Mouse (Mus musculus) left cerebral cortex, adult 8-10 months (tissue): Measurements from ENCODE around the gene Shroom4. TPM values are rescaled to one million over a fixed set of nuclear protein-coding genes. Genes with fewer than 3 reads are reported as not detected.
"Not testable (repeated sequence)": the region's sequence is repeated elsewhere in the genome, so short reads cannot be mapped to it uniquely, and the experiment has no call there.

Source experiments
- DNase-seq, 2 experiments: peaks; one replicate each; pipeline ENCODE4 v3.0.0; 2022; ENCODE audit warnings: low spot score in 2 of 2
- total RNA-seq, 4 experiments: library from RNA; stranded (reverse); gene quantifications; 2 replicates each; pipeline ENCODE4 v1.2.4; 2022

Shroom4 gene
- 1 to 10 TPM; 3.2 to 5.6 (median 5.0) TPM for total RNA-seq

DNA sequence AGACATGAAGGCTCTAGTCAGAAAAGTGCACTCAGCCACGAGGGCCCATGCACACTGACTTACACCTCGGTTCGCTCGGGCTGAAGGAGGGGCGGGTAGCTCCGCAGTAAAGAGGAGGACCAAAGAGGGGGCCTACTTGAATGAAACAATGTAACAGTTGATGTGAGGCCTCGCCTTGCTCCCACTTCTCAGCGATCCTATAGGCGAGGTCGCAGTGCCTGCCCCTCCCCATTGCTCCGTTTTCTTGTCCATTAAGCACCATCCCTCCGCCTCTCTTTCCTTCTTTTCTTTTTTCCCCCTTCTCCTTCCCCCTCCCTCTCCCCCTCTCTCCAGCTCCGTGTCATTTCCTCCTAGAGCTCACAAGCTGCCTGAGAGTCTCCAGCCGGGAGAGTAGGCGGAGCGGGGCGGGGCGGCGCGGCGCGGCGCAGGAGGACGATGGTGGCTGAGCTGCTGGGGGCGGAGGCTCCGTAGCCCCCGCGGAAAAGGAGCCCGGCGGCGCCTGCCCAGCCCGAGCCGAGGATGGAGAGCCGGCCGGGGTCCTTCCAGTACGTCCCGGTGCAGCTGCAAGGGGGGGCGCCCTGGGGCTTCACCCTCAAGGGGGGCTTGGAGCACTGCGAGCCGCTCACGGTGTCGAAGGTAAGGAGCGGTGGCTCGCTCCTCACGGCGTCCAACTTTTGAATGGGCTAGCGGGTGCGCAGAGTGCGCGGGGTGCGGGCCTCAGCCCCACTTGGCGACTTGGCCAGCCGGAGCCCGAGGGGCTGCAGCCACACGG, at the start of gene Shroom4:
TSS of gene Shroom4 (plus strand) at position 229 of the 772 bp plus-strand sequence.
- DNase-seq = peak; percentile 20 to 21

DNA sequence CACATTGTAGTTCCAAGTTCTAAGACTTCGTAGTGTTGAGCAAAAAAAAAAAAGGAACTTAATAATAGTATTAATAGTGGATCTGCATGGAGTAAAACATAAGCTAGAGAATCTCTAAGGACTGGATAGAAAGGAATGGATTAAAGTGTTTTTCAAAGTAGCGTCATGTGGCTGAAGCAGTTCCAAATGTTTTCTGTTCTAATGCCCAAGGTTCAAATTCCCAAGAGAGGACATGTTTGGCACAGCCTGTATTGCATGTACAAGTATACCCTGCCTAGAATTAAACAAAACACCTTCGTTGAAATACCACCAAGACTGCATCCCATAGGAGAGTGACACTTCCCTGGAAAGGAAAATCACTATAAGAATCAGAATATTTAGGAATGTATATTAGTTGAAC, 42.8 kb upstream of the Shroom4 start:
- no peak for DNase-seq

DNA sequence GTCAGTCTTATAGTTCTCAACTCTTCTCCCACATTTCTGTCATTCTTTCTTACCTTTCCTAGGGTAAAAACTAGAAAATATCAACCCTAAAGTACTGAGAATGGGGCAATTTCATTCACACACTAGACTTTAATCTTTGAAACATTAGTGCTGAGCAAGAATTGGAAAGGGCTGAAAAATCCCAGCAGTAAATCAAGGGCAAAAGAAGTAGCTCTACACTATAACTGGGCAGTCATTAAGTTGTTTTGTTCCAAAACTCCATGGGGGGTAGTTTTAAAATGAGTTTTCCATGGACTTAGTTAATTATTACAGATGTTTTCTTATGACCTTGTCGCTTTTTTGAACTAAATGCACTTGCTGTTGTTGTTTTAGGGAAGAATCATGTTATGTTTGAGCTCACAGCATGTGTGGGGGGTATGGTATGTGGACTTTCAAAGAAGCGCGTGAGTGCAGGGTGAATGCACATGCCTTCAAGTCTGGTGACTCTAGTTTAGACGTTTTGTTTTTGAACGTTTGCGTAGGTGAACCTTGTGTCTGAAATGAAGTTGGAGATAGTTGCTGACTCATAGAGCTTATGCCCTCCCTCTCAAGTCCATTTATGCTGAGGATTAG, 42.0 kb upstream of the Shroom4 start:
- DNase-seq = no peak

DNA sequence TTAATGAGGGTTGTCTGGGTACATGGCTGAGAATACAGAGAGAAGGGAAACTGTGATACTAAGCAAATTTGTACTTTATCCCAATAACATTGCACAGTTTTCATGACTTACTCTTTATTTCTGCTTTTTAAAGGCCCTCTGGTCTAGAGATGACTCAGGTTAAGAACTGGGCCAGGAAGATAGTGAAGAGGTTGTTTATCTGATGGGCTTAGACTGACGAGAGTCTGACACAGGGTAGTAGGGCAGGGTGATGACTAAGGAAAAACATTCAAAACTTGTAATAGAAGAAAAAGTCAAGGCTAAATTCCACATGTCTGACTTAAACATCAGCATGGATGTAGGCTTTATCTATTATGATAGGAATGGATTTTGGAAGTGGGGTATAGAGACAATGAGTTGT, 30.8 kb upstream of the Shroom4 start:
- DNase-seq = no peak

DNA sequence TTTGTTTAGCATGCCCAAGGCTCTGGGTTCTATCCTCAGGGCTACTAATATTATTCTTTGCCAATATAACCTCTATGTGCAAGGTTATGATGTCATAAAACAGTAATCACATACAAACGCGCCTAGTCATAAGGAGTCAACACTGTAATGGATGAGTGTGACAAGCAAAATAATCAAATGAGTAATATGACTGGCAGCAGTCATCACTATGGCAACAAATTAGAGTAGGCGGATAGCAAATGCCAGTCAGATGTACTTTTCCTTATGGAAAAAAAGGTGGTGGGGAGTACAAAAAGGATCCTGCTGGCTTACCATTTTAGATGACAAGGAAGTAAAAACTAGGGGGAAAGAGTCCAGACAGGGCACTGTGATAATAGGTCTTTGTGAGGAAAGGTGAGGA, 28.9 kb upstream of the Shroom4 start:
- DNase-seq = no peak

DNA sequence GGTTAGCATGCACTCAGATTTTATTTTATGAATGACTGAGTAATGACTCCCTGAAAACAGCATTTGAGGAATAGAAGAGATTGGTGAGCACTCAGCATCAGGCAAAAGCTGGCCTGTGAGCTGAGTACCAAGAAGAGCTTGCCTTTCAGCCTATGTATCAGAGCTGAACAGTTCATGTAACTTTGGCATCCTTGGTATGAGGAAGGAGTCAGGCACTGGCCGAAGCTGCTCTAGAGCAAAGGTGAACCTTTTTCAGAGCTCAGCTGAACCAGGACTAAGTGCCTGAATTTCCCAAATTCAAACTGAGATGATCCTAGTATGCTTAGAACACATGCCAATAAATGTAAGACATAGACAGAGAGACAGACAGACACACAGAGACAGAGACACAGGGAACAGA, 5.8 kb upstream of the Shroom4 start:
- DNase-seq = no peak

DNA sequence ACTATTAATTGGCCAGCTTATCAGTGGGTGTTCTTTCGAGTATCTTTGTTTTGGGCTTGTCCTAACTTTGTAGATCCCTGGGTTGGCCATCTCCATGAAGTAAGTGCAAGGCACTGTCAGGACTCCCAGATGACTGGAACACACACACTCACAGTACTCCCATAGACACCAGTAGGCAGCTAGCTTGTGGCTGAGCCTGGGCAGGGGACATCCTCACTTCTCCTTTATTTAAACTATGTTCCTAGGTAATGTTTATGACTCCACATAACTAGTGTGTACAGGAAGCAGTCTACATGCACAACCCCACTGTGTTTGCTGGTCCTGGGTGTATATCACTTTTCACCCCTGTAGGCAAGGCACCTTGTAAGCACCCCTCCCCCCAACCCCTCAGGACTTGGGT, 461 bp upstream of the Shroom4 start:
- no peak for DNase-seq

DNA sequence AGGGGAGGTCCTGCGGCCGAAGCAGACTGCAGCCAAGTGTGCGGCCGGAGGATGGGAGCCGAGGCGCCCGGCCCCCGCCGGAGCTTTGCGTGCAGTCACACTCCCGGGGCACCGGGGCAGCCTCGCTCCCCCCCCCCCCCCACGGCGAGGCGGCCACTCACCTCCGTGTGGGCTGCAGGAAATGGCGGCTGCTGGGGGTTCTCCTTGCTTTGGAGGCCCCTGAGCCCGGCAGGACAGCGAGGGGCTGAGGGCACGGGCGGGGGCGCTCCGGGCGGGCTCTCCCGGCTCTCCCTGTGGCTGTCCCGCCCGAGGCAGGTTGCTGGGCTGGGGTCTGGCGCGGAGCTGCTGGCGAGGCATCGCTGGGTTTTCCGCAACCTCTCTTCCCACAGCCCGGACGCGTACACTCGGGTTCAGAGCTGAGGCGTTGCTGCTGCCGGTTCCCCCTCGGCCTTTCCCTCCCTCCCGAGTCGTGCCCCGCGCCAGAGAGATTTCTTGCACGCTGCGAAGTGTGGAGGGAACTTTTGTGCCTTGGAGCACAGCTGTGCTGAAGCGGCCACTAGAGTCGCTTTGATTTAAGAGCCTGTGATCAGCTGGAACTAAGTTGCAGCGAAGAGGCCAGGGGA, 855 bp downstream of the Shroom4 start:
- no peak for DNase-seq

DNA sequence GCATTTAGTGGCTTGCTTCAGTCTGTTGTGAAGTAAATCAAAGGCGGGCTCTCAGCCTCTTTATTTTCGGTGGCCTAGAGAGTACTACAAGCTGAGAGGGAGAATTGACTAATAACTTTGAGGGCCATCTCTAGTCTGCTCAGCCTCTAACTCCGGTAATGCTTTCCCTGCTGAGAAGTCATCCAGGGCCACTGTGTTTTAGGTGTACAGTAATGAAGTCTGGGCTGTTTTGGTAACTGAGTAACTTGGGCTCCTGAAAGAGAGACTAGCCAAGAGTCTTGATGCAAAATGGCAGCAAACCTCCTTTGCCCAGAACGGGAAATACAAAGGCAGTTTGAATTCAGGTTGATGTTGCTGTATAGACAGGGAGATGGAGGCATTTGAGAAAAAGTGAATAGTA, 3.3 kb downstream of the Shroom4 start:
- DNase-seq = no peak

DNA sequence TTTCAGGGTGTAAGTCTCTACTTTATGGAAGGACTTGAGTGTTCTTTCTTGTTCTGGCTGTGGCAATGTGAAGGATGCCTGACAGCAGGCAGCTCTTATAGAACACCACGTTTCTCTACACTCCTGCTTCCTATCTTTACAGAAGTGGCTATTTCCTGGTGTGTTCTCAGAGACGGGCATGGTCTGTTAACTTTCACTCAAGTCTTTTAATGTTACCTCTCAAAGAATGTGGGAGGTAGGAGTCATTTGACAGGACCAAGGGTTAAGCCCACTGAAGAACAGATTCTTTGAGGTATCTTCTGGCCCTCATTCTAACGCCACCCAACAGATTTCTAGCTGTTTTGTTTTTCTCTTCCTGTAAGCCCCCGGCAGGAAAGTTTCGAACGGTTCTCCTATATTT, 9.5 kb downstream of the Shroom4 start:
- no peak for DNase-seq

DNA sequence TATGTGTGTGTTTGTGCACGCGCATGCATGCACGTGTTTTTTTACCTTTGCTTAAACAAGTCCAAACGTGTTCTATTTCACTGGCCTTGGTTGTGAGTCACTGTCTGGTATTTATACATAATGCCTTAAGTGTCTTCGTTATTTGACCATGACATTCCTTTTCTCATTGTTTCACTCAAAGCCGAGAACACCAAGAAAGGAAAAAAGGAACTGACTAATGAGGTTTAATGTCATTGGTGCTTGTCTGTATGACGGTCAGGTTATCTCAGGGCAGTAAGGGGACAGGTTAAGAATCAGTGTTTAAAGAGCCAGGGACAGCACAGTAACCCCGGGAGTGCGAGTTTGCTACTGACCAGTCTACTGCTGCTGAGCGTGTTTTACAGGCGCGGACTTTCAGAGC, 15.8 kb downstream of the Shroom4 start:
- no peak for DNase-seq

DNA sequence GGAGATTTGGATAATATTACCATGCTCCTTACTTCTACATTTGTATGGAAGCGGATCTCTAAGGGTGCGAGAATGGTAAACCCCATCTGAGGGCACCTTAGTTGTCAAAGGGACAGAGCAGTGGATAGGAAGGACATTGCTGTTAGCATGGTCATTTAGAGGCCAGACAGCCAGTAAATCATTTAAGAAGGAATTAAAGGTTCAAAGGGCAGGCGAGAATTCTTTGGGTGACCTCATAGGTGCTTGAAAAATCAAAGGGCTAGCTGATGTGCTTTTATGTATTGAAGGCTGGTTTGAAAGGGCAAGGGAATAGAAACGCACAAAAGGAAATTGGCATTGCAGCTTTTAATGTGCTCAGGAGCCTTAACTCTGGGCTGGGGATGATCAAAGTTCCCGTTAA, 16.3 kb downstream of the Shroom4 start:
- DNase-seq = no peak

DNA sequence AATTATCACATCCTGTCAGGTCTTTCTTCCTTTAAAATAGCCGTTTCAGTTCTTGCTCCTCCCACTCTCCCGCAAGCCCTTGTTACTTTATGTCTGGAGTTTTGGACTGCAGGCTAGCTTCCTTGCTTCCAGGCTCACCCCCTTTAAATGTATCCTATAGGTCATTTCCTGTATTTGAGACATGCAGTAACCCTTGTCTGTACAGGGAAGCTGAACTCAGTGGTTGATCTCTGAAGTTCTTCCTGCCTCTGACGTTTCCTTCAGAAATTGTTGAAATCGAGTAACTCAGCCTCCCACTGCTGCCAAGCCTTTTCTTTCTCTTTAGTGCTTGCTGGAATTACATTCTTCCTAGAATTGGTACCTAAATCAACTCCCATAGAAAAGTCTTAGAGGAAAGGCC, 18.5 kb downstream of the Shroom4 start:
- no peak for DNase-seq

DNA sequence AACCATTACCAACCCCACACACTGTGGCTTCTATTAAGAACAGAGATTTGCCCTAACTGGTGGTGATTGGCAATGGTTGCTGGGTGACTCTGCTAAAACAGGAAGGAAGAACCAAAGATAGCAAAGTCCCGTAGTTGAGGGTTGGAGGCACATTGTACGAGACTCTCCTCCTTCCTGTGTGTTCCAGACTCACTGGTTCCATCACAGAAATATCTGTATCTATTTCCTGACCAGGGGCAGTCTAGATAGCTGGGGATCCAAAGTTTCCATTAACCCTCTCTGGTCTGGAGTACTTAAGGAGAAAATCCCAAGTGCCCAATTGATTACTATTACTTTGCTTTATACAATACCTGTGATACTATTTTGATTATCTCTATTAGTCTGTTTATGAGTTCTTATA, 35.6 kb downstream of the Shroom4 start:
- no peak for DNase-seq

DNA sequence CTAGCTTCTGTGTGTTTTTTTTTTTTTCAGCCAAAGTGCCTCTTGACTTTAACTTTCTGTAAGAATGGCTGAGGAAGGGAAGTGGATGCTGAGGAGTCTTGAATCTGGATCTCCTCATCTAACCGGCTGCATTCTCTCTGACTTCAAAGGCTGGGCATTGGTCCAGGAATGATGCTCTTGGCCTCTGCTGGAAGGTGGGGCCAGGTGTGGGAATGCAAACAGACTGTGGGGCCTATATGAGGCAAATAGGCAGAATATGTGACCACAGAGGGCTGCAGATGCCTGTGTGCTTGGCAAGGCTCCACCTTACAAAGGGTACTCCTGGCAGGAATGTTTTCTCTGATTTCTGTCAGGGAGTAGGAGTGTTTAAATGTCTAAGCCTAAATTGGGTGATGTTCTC, 46.8 kb downstream of the Shroom4 start:
- no peak for DNase-seq

DNA sequence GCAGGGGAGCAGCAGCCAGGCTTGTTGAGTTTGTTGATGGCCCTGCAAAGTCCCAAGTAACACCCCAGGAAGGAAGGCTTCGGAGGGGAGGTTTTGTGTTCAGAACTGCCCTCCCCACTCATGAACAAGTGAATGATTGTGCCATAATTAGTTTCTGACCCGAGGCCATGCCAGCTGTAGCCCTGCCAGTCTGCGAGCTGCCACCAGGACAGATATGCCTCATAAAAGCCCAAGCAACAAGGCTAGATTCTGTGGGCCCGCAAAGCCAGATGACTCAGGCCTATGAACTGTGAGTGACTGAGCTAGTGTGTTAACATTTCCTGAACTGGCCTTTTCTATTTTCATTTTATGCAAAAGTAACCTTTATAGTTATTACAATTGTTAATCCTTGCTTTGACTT, 48.3 kb downstream of the Shroom4 start:
- peak; percentile 1 to 8 for DNase-seq

DNA sequence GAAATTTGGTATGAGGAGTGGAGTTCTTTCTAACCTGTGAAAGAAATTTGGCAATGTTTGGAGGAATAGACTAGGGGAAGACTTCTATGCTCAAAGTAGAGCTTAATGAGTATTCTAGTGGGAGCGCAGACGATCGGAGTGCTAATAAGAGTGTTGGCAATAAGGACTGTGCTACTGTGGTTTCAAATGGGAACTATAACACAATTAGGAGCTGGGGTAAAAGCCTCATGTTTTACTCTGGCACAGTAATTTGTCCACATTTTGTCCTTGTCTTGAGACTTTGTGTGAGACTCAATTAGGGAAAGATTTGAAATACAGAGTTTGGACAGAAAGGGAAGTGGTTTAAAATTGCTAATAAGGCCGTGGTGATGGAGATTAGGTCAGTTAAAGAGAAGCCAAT, 53.6 kb downstream of the Shroom4 start:
- DNase-seq = no peak

DNA sequence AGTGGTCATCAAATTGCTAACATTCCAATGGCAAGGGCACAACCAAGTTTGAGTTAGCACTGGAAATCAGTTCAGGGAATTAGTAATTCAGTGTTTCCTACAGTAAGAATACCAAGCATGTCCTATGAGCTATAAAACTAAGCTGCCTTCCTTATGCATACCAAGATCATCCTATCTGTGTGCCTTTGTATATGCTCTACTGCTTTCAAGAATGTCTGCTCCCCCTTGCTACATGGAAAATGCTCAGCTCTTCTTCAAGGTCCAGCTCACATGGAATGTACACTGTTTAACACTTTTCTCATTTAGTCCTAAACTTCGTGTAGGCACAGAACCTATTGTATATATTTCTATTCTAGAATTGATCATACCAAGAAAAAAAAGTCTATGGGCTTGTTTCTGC, 69.6 kb downstream of the Shroom4 start:
- DNase-seq = not testable (repeated sequence)

DNA sequence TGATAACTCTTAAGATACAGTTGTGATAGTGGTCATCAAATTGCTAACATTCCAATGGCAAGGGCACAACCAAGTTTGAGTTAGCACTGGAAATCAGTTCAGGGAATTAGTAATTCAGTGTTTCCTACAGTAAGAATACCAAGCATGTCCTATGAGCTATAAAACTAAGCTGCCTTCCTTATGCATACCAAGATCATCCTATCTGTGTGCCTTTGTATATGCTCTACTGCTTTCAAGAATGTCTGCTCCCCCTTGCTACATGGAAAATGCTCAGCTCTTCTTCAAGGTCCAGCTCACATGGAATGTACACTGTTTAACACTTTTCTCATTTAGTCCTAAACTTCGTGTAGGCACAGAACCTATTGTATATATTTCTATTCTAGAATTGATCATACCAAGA, 72.9 kb downstream of the Shroom4 start:
- DNase-seq = not testable (repeated sequence)

DNA sequence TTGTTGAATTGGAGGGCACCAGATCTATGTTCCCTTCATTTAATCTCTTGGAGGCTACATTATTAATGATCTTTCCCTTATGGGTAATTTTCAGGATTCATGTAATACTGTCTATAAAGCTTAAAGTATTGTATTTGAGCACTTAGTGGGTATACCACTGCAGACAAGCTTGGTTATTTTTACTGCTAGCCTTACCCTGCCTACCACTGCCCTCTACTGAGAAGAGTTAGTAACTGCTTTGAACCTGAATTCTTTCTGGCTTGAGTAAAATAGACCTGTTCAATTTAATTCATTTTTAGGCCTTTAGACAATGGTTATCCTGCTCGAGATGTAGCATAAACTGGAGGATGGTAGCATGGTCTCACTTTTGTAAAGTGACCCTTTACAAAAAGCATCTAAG, 75.5 kb downstream of the Shroom4 start:
- DNase-seq = no peak

DNA sequence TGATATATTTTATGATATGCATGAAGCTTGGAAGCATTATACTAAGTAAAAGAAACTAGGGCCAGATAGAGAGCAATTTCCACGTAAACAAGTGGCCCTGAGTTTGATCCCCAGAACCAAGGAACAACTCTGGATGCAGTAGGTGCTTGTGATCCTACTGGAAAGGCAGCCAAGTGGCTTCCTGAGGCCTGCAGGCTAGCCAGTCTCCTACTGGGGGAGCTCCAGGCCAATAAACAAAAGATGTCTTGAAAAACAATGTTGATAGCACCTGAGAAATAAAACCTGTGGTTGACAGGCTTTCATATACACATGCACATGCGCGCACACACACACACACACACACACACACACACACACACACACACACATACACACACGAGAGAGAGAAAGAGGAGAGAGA, 82.6 kb downstream of the Shroom4 start:
- DNase-seq = no peak

DNA sequence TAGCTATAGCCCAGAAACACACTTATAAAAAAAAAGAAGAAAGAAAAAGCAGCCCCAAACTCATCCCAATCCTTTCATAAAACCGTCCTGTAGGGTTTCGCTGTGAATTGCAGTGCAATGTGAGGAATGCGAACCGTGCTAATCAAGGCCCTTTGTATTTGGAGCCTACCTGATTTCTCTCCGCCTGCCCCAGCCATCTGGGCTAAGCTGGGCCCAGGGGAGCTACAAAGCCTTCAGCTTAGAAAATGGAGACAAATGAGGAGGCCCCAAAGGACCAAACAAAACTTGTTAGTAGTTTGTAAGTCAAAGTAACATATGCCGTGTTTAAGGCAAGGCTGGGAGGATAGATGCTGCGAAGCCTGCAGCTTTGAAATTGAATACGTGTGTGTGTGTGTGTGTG, 84.2 kb downstream of the Shroom4 start:
- DNase-seq = no peak

DNA sequence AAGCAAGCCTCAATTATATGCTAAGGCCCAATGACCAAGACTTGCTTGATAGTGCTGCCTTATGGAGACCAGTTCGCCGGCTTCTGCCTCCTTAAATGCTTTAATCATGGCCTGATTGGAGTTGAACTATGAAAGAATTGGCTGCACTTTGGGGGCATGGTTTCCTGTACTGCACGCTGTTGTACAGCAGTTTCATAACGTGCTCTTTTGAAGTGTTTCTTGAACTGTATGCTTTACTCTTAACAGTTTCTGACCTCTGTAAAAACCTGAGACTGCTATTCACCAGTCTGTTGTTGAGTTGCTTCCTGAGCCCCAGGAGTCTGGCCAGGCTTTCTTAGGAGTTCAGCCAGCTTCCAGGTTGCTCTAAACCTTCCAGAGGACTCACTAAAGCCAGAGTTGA, 90.8 kb downstream of the Shroom4 start:
- no peak for DNase-seq
